8 mouse cellular contexts compared by ENCODE assay signal in the genomic region with DNA sequence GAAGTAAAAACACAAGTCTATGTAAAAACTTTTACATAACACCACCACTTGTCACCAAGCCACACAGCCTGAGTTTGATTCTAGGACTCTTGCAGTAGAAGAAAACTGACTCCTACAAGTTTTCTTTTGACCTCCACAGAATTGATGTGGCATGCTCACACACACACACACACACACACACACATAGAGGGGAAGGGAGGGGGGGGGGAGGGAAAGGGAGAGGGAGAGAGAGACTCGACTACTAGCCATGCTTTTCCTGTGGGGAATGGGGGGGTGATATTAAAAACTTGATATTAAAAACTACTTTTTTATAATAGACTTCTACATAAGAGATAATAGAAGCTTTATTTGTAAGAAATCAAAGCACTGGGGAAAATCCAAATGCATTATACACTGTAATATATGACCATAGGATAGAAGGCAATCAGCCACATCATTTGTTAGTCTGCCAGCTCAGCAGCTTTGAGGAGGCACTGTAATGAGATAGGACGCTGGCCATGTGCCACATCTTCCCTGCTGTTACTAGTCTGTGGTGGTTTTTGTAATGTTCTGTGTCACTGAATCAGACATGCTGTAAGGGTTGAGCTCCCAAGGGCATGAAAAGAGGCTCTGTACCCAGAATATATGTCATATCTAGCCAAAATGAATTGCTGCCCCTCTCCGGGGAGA.
DNase-seq lines count a peak whose midpoint lies in the region; ATAC-seq and TF ChIP-seq lines count a peak whose summit lies in the region.

No protein-coding gene starts in this region.

- no peak overlapping the region for H3K4me2 ChIP-seq in kidney, postnatal 0 days (ENCODE audit: low read length)
- H3K4me2 ChIP-seq in kidney, embryonic 16.5 days (replicated peaks; ENCODE audit: low read depth, low read length): no peak overlapping the region
- no peak overlapping the region for H3K4me2 ChIP-seq in hindbrain, embryonic 15.5 days
- no peak overlapping the region for H3K4me2 ChIP-seq in neural tube, embryonic 14.5 days (ENCODE audit: low read depth, low read length)

- WGBS in kidney, postnatal 0 days: 42% methylated on average over 3 of the region's 3 CpGs
- 36% methylated on average over 3 of the region's 3 CpGs for WGBS in kidney, embryonic 16.5 days
- WGBS in hindbrain, embryonic 15.5 days: 18% methylated on average over 3 of the region's 3 CpGs
- WGBS in neural tube, embryonic 14.5 days: 14% methylated on average over 3 of the region's 3 CpGs

- no peaks in the 10 kb centered on the region for H3K4me1 ChIP-seq in kidney, postnatal 0 days (replicated peaks; ENCODE audit: insufficient read depth, low read length)
- H3K4me1 ChIP-seq in kidney, embryonic 16.5 days (ENCODE audit: insufficient read depth, low read length): no peaks in the 10 kb centered on the region
- H3K4me1 ChIP-seq in hindbrain, embryonic 15.5 days (replicated peaks): peaks cover 8% of the 10 kb centered on the region; the same call in 1 of the 2 replicates
- peaks cover 3% of the 10 kb centered on the region; the same call in 1 of the 2 replicates for H3K4me1 ChIP-seq in neural tube, embryonic 14.5 days (ENCODE audit: control insufficient read depth, insufficient read depth, low read length)

- peak; percentile 41 for DNase-seq in kidney, postnatal 0 days (ENCODE audit: low spot score)
- peak; percentile 8 for DNase-seq in adrenal gland, adult 8-10 months
- peak; percentile 29 for DNase-seq in cerebellum, adult 9-11 months

- H3K27ac ChIP-seq in kidney, postnatal 0 days: no peak overlapping the region
- H3K27ac ChIP-seq in kidney, embryonic 16.5 days (ENCODE audit: low read length): no peak overlapping the region
- H3K27ac ChIP-seq in hindbrain, embryonic 15.5 days (replicated peaks): 0 out of 2 replicates have a peak overlapping the region, but pooled peaks have one; percentile 48
- no peak overlapping the region for H3K27ac ChIP-seq in neural tube, embryonic 14.5 days (ENCODE audit: low read depth, low read length)

- H3K36me3 ChIP-seq in kidney, postnatal 0 days (ENCODE audit: insufficient read depth, low read length): no peaks in the 10 kb centered on the region
- no peaks in the 10 kb centered on the region for H3K36me3 ChIP-seq in kidney, embryonic 16.5 days (ENCODE audit: insufficient read depth, low read length)
- no peaks in the 10 kb centered on the region for H3K36me3 ChIP-seq in hindbrain, embryonic 15.5 days
- H3K36me3 ChIP-seq in neural tube, embryonic 14.5 days (ENCODE audit: control insufficient read depth, insufficient read depth, low read length): no peaks in the 10 kb centered on the region

- H3K4me3 ChIP-seq in kidney, postnatal 0 days (replicated peaks; ENCODE audit: low read depth, low read length): no peak overlapping the region
- H3K4me3 ChIP-seq in kidney, embryonic 16.5 days (ENCODE audit: low read length): no peak overlapping the region
- no peak overlapping the region for H3K4me3 ChIP-seq in hindbrain, embryonic 15.5 days
- H3K4me3 ChIP-seq in neural tube, embryonic 14.5 days (ENCODE audit: low read depth, low read length): no peak overlapping the region

- TF ChIP-seq CTCF in kidney, postnatal 0 days (IDR thresholded peaks at IDR 0.05; ENCODE audit: low read depth): no peak

- no peaks in the 10 kb centered on the region for H3K9me3 ChIP-seq in kidney, postnatal 0 days (replicated peaks; ENCODE audit: low read length)
- H3K9me3 ChIP-seq in kidney, embryonic 16.5 days (ENCODE audit: low read length): no peaks in the 10 kb centered on the region
- H3K9me3 ChIP-seq in hindbrain, embryonic 15.5 days: no peaks in the 10 kb centered on the region
- no peaks in the 10 kb centered on the region for H3K9me3 ChIP-seq in neural tube, embryonic 14.5 days (ENCODE audit: control insufficient read depth, low read length)

- no peak overlapping the region for H3K9ac ChIP-seq in kidney, postnatal 0 days (ENCODE audit: low read depth, low read length)
- H3K9ac ChIP-seq in kidney, embryonic 16.5 days (replicated peaks; ENCODE audit: low read length): no peak overlapping the region
- H3K9ac ChIP-seq in hindbrain, embryonic 15.5 days: no peak overlapping the region
- H3K9ac ChIP-seq in neural tube, embryonic 14.5 days (replicated peaks; ENCODE audit: low read depth, low read length): no peak overlapping the region

- no peaks in the 10 kb centered on the region for H3K27me3 ChIP-seq in kidney, postnatal 0 days (ENCODE audit: insufficient read depth, low read length)
- H3K27me3 ChIP-seq in kidney, embryonic 16.5 days (ENCODE audit: insufficient read depth, low read length): no peaks in the 10 kb centered on the region
- H3K27me3 ChIP-seq in hindbrain, embryonic 15.5 days: no peaks in the 10 kb centered on the region
- no peaks in the 10 kb centered on the region for H3K27me3 ChIP-seq in neural tube, embryonic 14.5 days (ENCODE audit: control insufficient read depth, insufficient read depth, low read length)

- ATAC-seq in kidney, postnatal 0 days (replicated peaks; ENCODE audit: low FRiP score, low read depth): no peak
- no peak; the same call in 1 of the 2 replicates for ATAC-seq in kidney, embryonic 16.5 days (ENCODE audit: low FRiP score, low TSS enrichment)
- ATAC-seq in hindbrain, embryonic 15.5 days (ENCODE audit: low FRiP score, low read depth): peak; percentile 95
- ATAC-seq in neural tube, embryonic 14.5 days (ENCODE audit: low read depth): peak; percentile 93
- ATAC-seq in erythroid progenitor cell, adult 5-6 weeks (replicated peaks; ENCODE audit: low FRiP score, poor library complexity, severe bottlenecking): no peak
- no peak for ATAC-seq in inflammation-experienced regulatory T-cells, adult 6 months

Comparison
In these comparisons a context has a peak if more than half of its experiments do, and no peak if none do; other contexts are left out.
1. ATAC-seq: peak in hindbrain, embryonic 15.5 days (single experiment) and neural tube, embryonic 14.5 days (single experiment); none in kidney, postnatal 0 days (single experiment), kidney, embryonic 16.5 days (single experiment), erythroid progenitor cell, adult 5-6 weeks (single experiment) and inflammation-experienced regulatory T-cells, adult 6 months (single experiment).
2. Peak in every context shown above with its lines, with median percentiles within 50 percentile points of each other: DNase-seq.